Mouse (Mus musculus): Measurements from ENCODE around the gene Ppp1r18.

Gene Ppp1r18

GRCm38 (mm10) chr17:35915538-35916296 lies 50.3 kb downstream of the Ppp1r18 start:
- peak; percentile 31 for DNase-seq

DNA sequence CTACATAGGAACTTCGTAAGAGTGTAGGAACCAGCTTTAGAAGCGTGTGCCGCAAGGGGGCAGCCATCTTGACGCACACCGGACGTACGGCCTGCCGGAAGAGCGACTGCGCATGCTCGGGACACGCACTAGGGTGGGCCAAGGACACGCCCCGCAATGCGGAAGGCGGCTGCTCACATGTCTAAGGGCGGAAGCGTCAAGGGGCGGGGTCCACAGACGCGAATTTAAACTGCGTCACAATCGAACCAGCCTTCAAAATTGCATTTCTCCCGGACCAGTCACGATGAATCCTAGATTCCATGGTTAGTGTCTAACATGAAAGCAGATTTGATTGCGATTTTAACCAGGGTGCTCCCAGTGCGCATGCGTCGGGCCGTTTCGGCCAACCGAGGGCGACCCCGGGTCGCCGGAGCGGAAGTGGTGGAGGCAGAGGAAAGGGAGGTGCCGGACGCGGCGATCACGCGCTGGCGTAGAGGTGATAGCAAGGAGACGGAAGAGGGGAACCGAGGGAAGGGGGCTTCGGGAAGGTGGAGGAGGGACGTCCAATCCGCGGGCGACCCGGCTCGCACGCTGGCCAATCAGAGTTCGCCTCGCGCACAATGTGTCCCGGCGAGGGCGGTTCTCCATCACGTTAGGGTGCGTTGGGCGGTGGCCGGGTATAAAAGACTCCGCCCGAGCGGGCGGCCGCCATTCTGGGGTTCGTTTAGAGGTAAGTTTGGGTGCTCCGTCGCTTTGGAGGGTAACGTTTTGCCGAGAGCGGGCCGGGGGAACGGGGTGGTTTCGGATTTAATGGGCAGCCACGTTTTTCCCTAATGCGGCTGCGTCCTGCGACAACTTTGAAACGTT lies 51.1 kb downstream of the Ppp1r18 start, which contains the start of the genes Mrps18b and Ppp1r10:
Gene Mrps18b (minus strand): TSS at position 93 of the 846 bp plus-strand sequence.
Gene Ppp1r10 (plus strand): TSS at position 138 of the 846 bp plus-strand sequence.
- DNase-seq, result peak; percentile 99

DNA sequence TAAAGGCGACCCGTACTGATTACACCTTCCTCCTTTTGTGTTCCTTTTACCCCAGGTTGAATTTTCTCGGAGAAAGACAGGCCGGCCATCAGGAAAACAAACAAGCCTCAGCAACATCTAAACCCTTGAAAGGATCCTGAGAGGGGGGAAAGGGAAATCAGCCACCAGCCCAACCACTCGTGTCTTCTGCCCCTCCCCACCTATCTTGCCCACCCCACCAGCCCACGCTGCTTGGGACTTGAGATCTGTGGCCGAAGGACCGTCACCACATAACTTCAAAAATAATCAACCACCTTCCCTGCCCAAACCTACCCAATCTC lies 51.7 kb downstream of the Ppp1r18 start:
- peak; percentile 35 for DNase-seq

DNA sequence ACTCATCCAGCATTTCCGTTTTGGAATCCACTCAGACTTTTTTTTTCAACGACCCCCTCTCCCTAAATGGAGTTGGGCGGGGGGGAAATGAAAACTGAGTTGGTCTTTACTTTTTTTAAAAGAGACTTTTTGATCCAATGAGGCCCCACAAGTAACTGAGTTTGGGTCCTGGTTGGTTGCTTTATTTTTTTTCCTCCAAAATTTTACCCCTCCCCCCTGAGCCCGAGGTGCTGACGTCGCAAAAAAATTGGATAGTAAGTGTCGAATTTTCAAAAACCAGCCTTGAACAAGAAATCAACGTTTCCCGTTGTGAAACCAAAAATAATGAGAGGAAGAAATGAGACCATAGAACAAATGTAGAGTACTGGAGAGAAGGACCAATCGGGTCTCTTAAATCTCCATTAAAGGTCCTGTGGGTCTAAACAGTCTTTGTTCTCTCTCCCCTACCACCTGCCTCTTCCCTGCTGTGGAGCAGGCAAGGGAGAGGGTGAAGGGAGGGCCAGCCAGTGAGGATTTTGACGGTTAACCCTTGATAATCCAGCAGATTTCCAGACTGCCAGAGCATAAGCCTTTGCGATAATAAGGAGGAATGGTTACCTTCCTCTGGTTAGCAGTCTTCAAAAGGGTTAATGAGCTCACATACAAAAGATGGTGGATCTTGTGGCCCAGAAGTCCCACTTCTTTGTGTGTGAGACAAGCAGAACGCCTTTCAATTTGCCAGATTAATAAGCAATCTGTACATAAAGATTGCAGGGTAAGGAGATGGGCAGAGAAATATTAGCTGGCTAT lies 52.3 kb downstream of the Ppp1r18 start:
- peak; percentile 60 for DNase-seq

DNA sequence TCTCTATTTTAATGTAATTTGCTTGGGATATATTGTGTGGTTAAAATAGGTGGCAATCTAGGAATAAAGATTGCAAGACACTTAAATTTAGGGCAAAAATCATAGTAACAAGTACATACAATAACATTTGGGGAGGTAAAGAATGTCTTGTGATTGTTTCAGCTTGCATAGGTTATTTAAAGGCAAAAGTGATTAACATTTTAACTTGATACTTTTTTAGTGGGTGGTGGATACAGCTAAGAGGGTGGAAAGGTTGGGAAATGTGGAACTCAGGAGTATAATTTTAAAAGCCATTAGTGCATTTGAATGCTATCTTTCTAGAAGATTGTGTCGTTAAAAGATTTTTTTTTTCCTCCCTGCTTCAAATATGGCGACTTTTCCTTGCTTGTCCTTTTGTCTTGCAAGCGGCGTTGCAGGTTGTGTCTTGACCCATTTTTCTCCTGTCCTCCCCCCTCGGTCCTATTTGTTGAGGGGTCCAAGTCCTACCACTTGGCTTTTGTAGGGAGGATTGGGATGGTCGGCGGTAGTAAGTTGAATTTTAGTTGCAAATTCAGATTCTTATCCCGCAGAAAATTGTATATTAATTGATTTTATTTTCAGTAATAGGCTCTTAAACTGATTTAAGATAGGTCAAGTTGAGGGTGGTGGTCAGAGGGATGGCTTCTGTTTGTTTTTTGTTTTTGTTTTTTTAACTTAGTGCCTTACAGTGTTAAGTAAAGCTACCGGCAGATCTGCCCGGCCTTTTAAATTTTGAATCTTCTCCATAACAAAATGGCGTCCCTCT lies 53.1 kb downstream of the Ppp1r18 start:
- DNase-seq, result peak; percentile 42

- DNase-seq, result peak; percentile 98
Observed at GRCm38 (mm10) chr17:35919060-35919715, 53.8 kb downstream of the Ppp1r18 start.

- DNase-seq, result peak; percentile 84
Observed at GRCm38 (mm10) chr17:35919864-35920301, 54.5 kb downstream of the Ppp1r18 start.

- DNase-seq, result no peak
Observed at GRCm38 (mm10) chr17:35920384-35920783, 55.0 kb downstream of the Ppp1r18 start.

DNA sequence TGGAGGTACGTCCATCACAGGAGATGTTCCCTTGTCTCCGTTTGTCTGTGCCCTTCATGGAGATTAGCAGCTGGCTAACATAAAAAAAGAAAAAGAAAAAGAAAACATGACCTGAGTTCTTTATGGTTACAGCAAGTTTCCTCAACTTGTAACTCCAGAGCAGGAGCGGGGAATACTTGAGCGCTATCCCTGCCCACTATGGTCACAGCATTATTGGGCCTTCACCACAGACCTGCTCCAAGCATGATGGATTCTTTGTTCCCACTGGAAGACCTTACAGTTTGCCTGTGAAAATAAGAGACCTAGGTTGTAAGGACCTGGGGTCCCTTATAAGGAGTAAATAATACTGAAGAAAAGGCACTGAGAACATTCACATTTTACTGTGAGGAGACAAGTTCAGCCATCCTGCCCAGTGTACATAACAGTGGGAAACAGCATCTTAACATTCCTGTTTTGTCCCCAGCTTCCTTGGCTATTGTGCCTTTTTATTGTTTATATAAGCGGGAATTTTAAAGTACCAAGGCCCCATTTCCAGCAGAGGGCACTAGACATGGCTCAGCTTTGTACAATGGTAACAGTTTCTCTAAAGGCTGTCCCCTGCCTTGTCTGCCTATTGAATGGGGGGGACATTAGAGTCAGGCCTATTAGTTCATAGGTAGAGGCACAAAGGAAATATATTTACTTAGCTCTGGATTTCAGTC lies 55.6 kb downstream of the Ppp1r18 start:
- DNase-seq, result no peak

DNA sequence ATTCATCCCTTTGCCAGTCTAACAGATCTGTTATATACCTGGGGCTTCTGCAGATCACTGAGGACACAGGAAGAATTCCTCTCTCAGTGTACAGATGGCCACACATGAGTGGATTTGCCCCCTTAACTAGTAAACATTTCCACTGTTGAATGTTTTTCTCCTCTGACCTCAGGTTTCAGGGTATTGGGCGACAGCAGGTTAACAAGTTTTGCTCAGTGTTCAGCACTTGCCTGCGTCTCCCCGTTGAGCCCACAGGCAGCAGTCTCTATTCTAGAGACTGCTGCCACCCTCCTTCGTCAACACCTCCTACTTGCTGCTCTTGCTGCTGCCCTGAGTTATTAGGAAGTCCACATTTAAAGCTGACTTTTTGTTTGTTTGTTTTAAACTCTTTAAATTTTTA lies 56.3 kb downstream of the Ppp1r18 start:
- DNase-seq, result no peak

DNA sequence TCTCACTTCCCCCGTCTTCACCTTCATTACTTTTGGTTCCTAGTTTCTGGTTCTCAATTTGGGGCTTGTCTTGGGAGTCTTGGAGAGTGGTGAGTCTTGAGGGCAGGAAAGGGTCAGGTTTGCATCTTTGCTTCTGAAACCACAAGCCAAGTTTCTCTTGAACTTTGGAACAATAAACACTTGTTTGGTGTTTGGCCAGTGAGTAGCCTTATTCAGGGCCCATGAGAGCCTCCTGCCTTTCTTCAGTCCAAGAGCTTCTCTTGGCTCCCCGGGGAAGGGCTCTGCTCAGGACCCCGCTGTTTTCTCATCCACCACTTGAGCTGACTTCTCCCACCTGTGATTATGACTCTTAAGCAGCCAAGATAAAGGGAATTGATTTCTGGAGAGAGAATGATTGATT lies 57.2 kb downstream of the Ppp1r18 start:
- DNase-seq, result no peak

DNA sequence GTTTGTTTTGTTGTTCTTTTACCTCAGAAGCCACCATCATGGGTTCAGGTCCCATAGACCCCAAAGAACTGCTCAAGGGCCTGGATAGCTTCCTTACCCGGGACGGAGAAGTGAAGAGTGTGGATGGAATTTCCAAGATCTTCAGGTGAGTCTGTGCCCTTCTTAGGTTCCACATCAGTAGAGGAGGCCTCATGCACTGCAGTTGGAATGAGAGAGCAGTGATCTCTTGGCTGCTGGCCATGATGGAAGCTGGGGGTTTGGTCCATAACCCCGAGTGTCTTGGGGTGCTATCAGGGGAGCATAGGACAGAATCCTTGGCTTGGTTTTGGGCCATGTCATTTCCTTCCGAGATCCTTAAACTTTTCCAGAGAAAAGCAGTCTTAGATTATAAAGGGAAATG lies 57.9 kb downstream of the Ppp1r18 start:
- DNase-seq, result no peak

All from liver (tissue).